Mouse (Mus musculus) kidney, adult 2 months (tissue): ENCODE data around the gene Actl6a. TPM values are rescaled to one million over a fixed set of nuclear protein-coding genes. Genes with fewer than 3 reads are reported as not detected.

ENCODE experiments used
- DNase-seq: peaks from one replicate; pipeline ENCODE4 v3.0.0; 2021
- H3K27ac ChIP-seq: fragments of 200-500 bp; 2 replicates; pipeline ENCODE4 v1.5.1; 2012; ENCODE audit warnings: low read depth, low read length, control low read depth, inconsistent platforms; ENCODE audit not compliant: insufficient read depth
- H3K27me3 ChIP-seq: fragments of 200-500 bp; replicated peaks from 2 replicates; pipeline ENCODE4 v1.6.1; 2012; ENCODE audit warnings: mild to moderate bottlenecking, moderate library complexity, low read length, inconsistent platforms; ENCODE audit not compliant: control insufficient read depth, insufficient read depth
- H3K36me3 ChIP-seq: fragments of 200-500 bp; 2 replicates; pipeline ENCODE4 v1.6.1; 2012; ENCODE audit warnings: mild to moderate bottlenecking, moderate library complexity, low read length, inconsistent platforms; ENCODE audit not compliant: control insufficient read depth, insufficient read depth
- H3K4me1 ChIP-seq: fragments of 200-500 bp; 2 replicates; pipeline ENCODE4 v1.6.1; 2011; ENCODE audit warnings: low read length; ENCODE audit not compliant: control insufficient read depth, insufficient read depth
- H3K4me3 ChIP-seq: fragments of 200-500 bp; 2 replicates; pipeline ENCODE4 v1.5.1; 2011; ENCODE audit warnings: mild to moderate bottlenecking, low read depth, low read length, control low read depth; ENCODE audit not compliant: insufficient read depth
- CTCF ChIP-seq: fragments of 200-500 bp; conservative IDR thresholded peaks from 2 replicates; pipeline ENCODE4 v1.5.1; 2011; ENCODE audit warnings: low read depth, mild to moderate bottlenecking, control low read depth, low read length, moderate library complexity, mixed read lengths; ENCODE audit not compliant: insufficient read depth, insufficient read length
- POLR2A ChIP-seq: fragments of 200-500 bp; IDR thresholded peaks from one replicate; pipeline ENCODE4 v1.6.1; 2011; ENCODE audit warnings: low read depth, low read length, control low read depth
- WGBS: fragments of 180-500 bp; shearing (Covaris S2); methylation state at CpG from one replicate; pipeline ENCODE4 v1.1.7; 2018; 5-methylcytosine and 5-hydroxymethylcytosine counted together
- polyA plus RNA-seq: library from polyadenylated mRNA; depleted of rRNA; stranded (reverse); fragments of >200 nt; gene quantifications from 2 replicates; pipeline ENCODE4 v1.2.3, GENCODE M21; 2012; rRNA removed

Gene Actl6a
- polyA plus RNA-seq, 1 experiment = 17.8 TPM

DNA sequence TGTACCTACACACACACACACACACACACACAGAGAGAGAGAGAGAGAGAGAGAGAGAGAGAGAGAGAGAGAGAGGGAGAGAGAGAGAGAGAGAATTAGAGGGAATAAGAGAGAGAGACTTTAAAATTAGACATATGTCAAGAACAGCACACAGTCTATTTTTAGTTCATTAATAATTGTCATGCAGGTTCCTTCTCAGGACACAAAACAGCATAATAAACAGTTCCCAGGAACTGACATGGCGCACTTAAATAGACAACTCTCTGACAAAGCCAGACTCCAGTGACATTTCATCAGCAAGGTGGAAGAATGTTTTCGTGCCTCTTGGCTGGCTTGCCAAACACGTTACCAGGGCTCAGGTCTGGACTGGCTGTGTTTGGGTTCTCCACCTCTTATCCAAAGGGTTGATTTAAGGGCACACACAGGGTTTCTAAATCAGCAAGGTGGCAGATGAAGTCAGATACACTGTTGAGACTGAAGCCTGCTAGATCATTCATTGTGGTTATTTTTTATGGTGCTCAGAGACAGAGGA lies 48.4 kb downstream of the Actl6a start:
- 81% methylated on average over 3 of the region's 3 CpGs for WGBS
- H3K36me3 ChIP-seq = peaks cover 2% of the 10 kb centered on the region
- no peaks in the 10 kb centered on the region for H3K4me1 ChIP-seq
- H3K27ac ChIP-seq = no peak overlapping the region
- DNase-seq = no peak
- H3K4me3 ChIP-seq = no peak overlapping the region
- H3K27me3 ChIP-seq = no peaks in the 10 kb centered on the region
- TF ChIP-seq CTCF = no peak
- no peak for TF ChIP-seq POLR2A

- TF ChIP-seq CTCF = no peak
- TF ChIP-seq POLR2A = no peak
- no peaks in the 10 kb centered on the region for H3K4me1 ChIP-seq
- no peak overlapping the region for H3K4me3 ChIP-seq
- no peak overlapping the region for H3K27ac ChIP-seq
- no peaks in the 10 kb centered on the region; the same call in 1 of the 2 replicates for H3K36me3 ChIP-seq
- DNase-seq = no peak
- H3K27me3 ChIP-seq = no peaks in the 10 kb centered on the region
- WGBS = 71% methylated on average over 5 of the region's 5 CpGs
These were observed 53.1 kb downstream of the Actl6a start for GRCm38 (mm10) chr3:32759212-32759611.

GRCm38 (mm10) chr3:32762962-32763361 lies 56.9 kb downstream of the Actl6a start:
- no peak for TF ChIP-seq CTCF
- TF ChIP-seq POLR2A = no peak
- H3K27me3 ChIP-seq = no peaks in the 10 kb centered on the region
- H3K36me3 ChIP-seq = no peaks in the 10 kb centered on the region
- no peak overlapping the region for H3K27ac ChIP-seq
- WGBS = 61% methylated on average over 8 of the region's 8 CpGs
- no peaks in the 10 kb centered on the region for H3K4me1 ChIP-seq
- H3K4me3 ChIP-seq = no peak overlapping the region
- DNase-seq = no peak

DNA sequence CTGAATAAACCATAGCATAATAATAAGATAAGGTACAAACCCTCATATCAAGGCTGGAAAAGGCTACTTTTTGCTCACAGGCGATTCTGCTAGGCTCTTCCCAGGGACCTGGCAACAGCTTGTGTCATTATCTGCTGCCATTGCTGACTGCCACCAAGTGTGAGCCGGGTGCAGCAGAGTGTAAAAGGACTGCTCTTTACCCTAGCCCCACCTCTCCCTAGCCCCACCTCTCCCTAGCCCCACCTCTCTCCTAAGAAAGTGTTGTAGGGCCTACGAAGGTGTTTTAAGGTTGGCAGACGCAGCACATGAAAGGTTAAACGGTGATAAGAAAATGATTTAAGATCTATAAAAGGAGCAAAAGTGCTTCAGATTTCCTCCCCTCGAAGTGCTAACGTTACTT lies 57.8 kb downstream of the Actl6a start:
- no peaks in the 10 kb centered on the region for H3K4me1 ChIP-seq
- TF ChIP-seq POLR2A = no peak
- TF ChIP-seq CTCF = no peak
- no peaks in the 10 kb centered on the region for H3K27me3 ChIP-seq
- no peak overlapping the region for H3K27ac ChIP-seq
- DNase-seq = no peak
- 37% methylated on average over 7 of the region's 7 CpGs for WGBS
- H3K4me3 ChIP-seq = no peak overlapping the region
- no peaks in the 10 kb centered on the region for H3K36me3 ChIP-seq

DNA sequence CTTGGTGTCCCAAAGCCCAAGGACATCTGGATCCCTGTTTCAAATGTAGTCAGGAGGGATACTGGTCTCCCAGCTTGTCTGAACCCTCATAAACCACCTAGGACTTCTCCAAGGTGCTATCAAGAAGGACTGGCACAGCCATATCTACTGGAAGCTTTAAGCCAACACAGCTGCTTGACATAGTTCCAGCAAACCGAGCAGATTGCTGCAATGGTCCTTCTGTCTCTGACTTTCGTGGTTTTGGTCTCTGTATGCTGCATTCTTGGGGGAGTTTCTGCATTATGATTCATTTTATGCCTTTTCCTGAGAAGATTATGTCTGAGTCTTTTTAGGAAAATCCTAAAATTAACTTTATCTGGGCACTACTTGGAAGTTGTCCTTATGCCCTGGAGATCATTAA lies 64.7 kb downstream of the Actl6a start:
- no peaks in the 10 kb centered on the region for H3K4me1 ChIP-seq
- no peak overlapping the region for H3K4me3 ChIP-seq
- 78% methylated on average over 2 of the region's 2 CpGs for WGBS
- no peak for TF ChIP-seq CTCF
- no peak for TF ChIP-seq POLR2A
- H3K27me3 ChIP-seq = no peaks in the 10 kb centered on the region
- H3K27ac ChIP-seq = no peak overlapping the region
- no peaks in the 10 kb centered on the region for H3K36me3 ChIP-seq
- DNase-seq = no peak

Other genes starting within 250 kb of the Actl6a start
- gene Kcnmb3, start 214.1 kb upstream of the Actl6a start, polyA plus RNA-seq = 0.05 TPM in 1 of 2 replicates, not detected in the other
- 19.6 and 20.2 TPM in 2 replicates for gene Zfp639, start 196.0 kb upstream of the Actl6a start, polyA plus RNA-seq
- gene Mfn1, start 176.8 kb upstream of the Actl6a start, polyA plus RNA-seq = 19.9 and 26.4 TPM in 2 replicates
- gene Gnb4, start 89.7 kb upstream of the Actl6a start, polyA plus RNA-seq = 13.6 and 16.0 TPM in 2 replicates
- gene Ndufb5, start 30.7 kb downstream of the Actl6a start, polyA plus RNA-seq = 450 and 540 TPM in 2 replicates
- 3.7 and 4.4 TPM in 2 replicates for gene Mrpl47, start 31.3 kb downstream of the Actl6a start, polyA plus RNA-seq
- 0.48 and 1.2 TPM in 2 replicates for gene Usp13, start 111.2 kb downstream of the Actl6a start, polyA plus RNA-seq